Mouse (Mus musculus) lung, postnatal 10 days (tissue): Measurements from ENCODE around the gene Lmx1a.

ENCODE experiments used
- DNase-seq: peaks from one replicate; pipeline ENCODE4 v3.0.0; 2021

Lmx1a gene

DNA sequence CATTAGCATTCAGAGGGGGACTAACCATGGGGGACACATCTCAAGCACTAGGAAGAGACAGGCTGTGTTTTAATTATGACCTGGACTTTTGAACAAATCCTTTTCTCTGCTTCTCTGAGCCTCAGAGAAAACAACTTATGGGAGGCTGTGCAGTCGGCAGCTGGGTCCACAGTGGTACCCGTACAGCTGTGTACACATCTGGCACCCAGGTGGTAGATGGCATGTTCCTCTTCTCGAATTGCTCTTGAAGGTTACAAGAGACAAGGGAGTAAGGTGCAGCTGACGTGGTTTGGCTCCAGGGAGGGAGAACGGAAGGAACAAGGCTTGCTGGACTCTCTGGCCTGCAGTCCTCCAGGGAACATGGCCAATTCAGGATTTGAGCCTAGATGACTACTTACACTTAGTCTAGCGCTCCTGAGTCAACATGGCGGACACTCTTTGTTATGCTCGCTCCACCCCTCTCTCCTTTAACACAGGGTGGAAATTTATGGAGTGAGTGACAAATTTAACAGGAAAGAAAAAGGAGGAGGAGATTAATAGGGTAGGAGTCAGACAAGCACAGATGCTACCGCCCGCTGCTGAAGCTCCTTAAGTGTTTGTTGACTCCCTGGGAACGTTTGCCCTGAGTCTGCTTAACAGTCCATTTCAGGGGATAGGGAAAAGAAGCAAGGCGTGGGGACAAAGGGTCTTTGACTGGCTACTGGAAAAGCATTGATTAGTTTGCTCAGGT lies 99.8 kb downstream of the Lmx1a start:
- DNase-seq: no peak

- no peak for DNase-seq
Observed at GRCm38 (mm10) chr1:167789448-167789847, 100.4 kb downstream of the Lmx1a start.

DNA sequence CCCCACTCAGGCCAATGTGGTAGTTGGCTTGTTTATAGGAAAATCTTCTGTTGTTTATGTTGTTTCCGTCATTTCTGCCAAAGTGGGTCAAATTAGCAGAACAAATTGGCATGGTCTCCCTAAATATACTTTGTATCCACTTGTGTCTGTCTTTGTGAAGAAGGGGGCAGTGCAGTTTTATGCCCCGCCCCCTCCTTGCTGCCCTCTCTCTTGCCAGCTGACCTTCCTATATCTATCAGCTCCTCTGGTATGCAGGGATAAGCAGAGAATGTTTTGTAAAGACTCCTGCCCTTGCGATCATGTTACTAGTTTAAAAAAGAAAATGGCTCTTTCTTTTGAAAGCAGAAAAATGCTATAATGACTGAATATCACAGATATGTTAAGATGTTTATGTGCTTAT lies 101.7 kb downstream of the Lmx1a start:
- no peak for DNase-seq

DNA sequence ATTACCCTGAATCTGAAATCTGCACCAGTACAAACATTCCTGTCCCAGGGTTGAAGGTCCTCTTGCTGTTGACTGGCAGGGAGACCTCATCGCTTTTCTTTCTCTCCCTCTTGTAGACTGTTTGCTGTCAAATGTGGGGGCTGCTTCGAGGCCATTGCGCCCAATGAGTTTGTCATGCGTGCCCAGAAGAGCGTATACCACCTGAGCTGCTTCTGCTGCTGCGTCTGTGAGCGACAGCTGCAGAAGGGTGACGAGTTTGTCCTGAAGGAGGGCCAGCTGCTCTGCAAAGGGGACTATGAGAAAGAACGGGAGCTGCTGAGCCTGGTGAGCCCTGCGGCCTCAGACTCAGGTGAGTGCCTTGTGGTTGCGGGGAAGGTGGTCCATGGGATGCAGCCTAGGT lies 102.2 kb downstream of the Lmx1a start:
- no peak for DNase-seq

- DNase-seq: no peak
Observed at GRCm38 (mm10) chr1:167801923-167802322, 112.9 kb downstream of the Lmx1a start.

GRCm38 (mm10) chr1:167802510-167803271 lies 113.7 kb downstream of the Lmx1a start:
- no peak for DNase-seq

DNA sequence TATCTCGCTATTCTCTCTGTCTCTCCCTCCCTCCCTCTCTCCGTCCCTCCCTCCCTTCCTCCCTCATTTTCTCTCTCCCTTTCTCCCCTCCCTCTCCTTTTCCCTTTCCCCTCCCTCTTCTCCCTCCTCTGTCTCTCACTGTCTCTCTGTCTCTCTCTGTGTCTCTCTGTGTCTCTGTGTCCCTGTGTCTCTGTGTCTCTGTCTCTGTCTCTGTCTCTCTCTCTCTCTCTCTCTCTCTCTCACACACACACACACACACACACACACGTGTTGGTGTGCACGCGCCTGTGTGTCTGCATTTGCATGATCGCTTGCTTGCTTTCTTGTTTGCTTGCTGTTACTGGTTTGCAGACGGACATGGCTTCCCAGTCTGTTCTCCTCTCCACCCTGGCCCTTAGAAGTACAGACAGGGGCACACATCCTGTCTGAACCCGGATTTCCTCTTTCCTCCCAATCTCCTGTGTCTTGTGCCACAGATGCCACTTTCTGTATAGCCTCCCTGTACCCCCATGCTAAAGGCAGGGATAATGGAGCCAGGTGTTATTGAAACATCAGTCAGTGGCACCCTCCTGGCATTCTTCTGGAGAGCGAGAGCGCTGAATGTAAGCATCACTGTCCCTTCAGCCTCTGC lies 114.4 kb downstream of the Lmx1a start:
- no peak for DNase-seq

GRCm38 (mm10) chr1:167804836-167805235 lies 115.8 kb downstream of the Lmx1a start:
- no peak for DNase-seq

GRCm38 (mm10) chr1:167811141-167811540 lies 122.1 kb downstream of the Lmx1a start:
- no peak for DNase-seq

DNA sequence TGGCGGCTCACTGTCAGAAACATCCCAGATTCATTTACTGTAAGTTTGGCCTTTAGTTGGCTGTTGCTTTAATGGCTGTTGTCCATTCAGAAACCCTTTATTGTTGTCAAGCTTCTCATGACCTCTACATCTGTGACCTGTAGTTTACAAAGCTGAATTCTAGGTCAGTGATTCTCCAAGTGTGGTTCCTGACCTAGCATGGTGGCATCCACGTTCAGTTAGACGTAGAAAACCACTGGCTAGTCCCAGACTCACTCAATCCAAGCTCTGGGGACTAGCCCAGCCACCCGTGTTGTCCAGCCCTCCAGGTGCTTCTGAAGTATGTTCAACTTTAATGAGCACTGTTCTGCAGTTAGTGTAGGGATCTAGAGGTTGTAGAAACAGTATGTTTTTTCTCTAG lies 126.1 kb downstream of the Lmx1a start:
- DNase-seq: no peak

DNA sequence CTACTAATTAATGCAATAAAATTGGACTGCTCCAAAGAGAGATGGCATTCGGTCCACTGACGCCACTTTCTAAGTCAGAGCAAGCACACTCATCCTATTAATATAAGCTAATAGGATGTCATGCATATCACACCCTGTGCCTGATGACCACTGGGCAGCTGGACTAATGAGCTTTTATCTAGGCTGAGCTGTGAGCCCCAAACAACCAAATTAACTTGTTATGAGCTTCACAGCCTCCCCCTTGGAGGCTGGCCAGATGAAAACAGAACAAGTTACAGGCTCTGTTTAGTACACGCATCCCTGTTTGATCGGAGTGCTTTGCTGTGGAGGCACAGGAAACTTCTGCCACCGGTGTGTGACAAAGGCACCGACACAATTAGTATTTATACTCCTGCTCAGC lies 128.0 kb downstream of the Lmx1a start:
- no peak for DNase-seq

DNA sequence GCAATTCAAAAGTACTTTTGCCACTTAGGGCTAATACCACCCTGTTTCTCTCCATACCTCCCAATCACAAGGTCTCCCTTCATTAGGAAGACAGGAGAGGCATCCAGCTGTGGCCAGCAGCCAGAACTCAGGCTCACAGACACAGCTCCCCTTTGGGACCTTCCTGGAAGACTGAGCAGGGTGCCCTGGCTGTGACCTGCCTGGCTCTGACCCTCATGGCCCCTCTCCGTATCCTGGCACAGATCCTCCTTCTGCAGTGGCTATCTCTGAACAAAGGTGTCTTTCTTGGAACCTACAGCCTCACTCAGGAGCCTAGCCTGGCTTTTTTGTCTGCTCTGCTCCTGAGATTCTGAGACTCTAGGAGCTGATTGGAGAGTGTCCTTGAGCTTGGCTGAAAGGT lies 128.6 kb downstream of the Lmx1a start:
- DNase-seq: no peak

GRCm38 (mm10) chr1:167820031-167820430 lies 131.0 kb downstream of the Lmx1a start:
- DNase-seq: no peak

DNA sequence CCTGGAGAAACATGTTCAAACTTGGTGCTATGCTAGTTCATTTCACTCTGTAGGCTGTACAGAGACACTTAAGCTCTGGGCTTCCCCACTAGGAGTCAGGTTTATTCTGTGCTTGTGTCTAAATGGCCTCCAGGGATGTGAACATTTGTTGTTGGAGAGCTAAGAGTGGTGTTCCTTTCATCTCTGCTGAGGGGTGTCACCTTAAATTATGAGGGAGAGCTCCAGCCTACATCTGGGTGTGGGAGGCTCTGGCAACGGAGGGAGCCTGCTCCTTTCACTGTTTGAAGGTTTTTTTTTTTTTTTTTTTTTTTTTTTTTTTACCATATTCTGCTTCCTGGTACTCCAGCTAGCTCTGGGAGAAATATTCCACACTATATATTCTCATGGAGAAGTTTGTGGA lies 132.1 kb downstream of the Lmx1a start:
- no peak for DNase-seq

DNA sequence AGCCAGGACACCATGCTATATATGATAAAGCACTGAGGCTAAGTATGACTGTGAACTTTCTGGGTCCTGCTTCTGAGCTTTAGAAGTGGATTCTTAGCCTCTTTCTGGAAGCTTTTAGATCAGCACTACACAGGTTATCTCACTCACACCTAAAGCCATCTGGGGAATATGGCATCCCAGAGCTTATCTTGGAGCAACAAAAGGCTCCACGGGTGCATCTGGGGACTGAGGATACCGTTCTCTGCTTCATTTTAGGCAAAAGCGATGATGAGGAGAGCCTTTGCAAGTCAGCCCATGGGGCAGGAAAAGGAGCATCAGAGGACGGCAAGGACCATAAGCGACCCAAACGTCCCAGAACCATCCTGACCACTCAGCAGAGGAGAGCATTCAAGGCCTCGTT lies 141.3 kb downstream of the Lmx1a start:
- DNase-seq: no peak

DNA sequence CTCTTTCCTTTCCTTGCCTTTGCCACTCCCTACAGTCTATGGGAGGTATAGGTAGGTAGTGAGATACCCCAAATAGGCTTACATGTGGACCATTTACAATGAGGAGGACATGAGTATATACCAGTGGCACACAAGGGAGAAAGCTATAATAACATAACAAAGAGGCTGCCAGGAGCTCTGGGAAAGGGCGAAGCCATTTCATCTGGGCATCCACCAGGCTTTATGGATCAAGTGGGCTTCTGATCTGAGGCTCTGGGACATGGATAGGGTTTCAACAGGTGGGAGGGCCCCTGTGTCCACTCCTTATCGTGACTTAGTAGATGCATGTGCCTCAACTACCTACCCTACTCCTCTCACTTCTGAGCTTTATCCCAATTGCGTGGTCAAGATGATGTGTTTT lies 142.6 kb downstream of the Lmx1a start:
- DNase-seq: no peak

DNA sequence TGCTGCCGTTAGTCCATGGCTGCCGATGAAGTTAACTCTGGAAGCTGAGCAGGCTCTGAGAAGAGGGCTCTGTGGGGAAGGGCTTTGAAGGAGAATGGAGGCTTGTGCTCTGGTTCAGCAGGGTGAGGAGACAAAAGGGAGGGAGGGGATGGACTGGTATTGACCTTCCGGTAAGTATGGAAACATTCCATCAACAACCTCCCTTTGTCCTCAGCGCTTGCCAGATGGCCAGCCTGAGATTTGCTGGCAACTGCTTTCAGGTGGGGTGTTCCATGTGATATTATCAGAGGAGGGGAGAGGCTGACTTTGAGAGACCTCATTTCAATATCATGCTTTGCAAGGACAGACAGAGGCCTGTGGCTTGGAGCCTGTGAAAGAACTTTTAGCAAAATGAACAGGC lies 165.8 kb downstream of the Lmx1a start:
- DNase-seq: no peak

GRCm38 (mm10) chr1:167872028-167872427 lies 183.0 kb downstream of the Lmx1a start:
- DNase-seq: no peak

DNA sequence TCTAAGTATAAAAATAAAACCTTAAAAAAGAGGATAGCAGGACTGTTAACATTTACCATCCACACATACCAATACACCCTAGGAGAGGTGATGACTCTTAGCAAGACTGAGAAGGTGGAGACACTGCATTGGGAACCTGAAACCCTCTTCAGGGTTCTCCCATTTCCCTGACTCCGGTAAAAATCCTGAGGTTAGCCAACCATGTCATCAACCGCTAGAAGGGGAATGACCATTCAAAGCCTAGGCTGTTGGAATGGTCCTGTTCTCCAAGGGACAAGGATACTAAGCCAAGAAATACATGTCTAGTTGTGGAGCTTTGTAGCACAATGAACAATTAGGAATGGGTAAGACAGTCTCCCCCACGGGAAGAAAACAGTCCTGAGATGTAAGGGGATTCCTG lies 185.1 kb downstream of the Lmx1a start:
- no peak for DNase-seq

GRCm38 (mm10) chr1:167877931-167878330 lies 188.9 kb downstream of the Lmx1a start:
- no peak for DNase-seq

GRCm38 (mm10) chr1:167878354-167878753 lies 189.3 kb downstream of the Lmx1a start:
- no peak for DNase-seq

GRCm38 (mm10) chr1:167885776-167886175 lies 196.7 kb downstream of the Lmx1a start:
- DNase-seq: no peak

DNA sequence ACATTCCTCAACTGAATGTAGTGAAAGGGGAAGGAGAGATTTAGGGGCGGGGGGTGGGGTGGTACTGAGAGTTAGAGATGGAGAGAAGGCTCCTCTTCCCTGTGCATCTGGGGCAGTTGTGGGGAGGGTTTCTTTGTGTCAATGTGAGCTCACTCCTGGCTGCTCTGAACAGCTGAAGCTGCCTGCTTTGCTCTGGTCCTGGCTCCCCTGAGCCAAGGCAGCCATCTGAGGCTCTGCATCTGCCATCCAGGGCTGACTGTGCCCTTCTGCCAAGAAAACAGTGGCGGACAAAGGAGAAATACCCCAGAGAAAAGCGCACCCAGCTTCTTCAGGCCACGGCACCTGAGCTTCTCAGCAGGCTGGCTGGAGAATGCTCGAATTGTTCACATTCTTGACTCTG lies 199.1 kb downstream of the Lmx1a start:
- no peak for DNase-seq

DNA sequence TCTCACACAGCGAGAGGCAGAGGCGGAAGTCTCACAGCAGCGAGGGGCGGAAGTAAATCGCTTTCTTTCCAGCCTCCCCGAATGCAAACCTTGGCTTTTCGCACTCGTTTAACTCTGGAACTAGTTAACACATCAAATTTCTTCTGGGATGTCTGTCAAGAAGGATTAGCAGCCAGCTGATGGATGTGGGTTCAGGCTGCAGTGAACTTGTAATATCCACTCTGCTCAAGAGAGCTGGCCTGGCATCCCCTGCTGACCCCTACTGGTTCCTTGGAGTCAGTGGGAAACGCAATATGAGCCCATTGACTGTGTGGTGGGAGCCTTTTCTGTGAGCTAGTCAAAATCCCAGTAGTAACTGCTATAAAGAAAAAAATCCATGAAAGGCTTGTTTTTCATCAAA lies 199.8 kb downstream of the Lmx1a start:
- DNase-seq: peak; percentile 27
